Comparison of ENCODE assay signal across 7 mouse cellular contexts in genomic region chr1:86243490-86243889, GRCm38 (mm10).
"Had no signal": no experiment of that assay in that cellular context is flagged by ENCODE, and none has a peak within 500 bp of the region (broad histone marks: within the 10 kb centered on the region; RNA-seq: fewer than 3 reads in every experiment).

No protein-coding gene starts in this region.

- H3K9me3 ChIP-seq: limb, embryonic 13.5 days; midbrain, embryonic 13.5 days had no signal

- H3K27ac ChIP-seq: limb, embryonic 13.5 days; midbrain, embryonic 13.5 days had no signal

- ATAC-seq: midbrain, embryonic 13.5 days had no signal

- H3K4me2 ChIP-seq: limb, embryonic 13.5 days; midbrain, embryonic 13.5 days had no signal

- H3K4me1 ChIP-seq: midbrain, embryonic 13.5 days had no signal

- H3K27me3 ChIP-seq: limb, embryonic 13.5 days; midbrain, embryonic 13.5 days had no signal

- DNase-seq: kidney, adult 18-20 months; kidney, postnatal 14 days; left cerebral cortex, postnatal 4 days; right cerebral cortex, postnatal 14 days; thymus, postnatal 36 days had no signal

- H3K4me3 ChIP-seq: limb, embryonic 13.5 days; midbrain, embryonic 13.5 days had no signal

- H3K9ac ChIP-seq: limb, embryonic 13.5 days; midbrain, embryonic 13.5 days had no signal
